Mouse (Mus musculus) ES-E14 (cell line): ENCODE measurements at regions not wholly inside any gene's neighbourhood (a gene's known extent, or its start where the extent isn't known, plus 50 kb on each side); places are given as distances from the start of the nearest gene placed in this dataset.

Experiments
- DNase-seq: peaks from one replicate; pipeline ENCODE4 v3.0.0-alpha.2; 2013; ENCODE audit warnings: low read depth, low spot score
- H3K27ac ChIP-seq: 2 replicates; pipeline ENCODE4 v1.5.1; 2012; ENCODE audit warnings: low read depth, mild to moderate bottlenecking, low read length, moderate library complexity, mixed read lengths; ENCODE audit not compliant: poor library complexity, insufficient read depth, severe bottlenecking
- H3K36me3 ChIP-seq: 2 replicates; pipeline ENCODE4 v1.6.1; 2012; ENCODE audit warnings: mild to moderate bottlenecking, low read length, moderate library complexity, mixed read lengths; ENCODE audit not compliant: control insufficient read depth, poor library complexity, insufficient read depth, severe bottlenecking
- H3K4me1 ChIP-seq, 2 experiments: fragments of 150-350 bp in 1 of 2; sonication (generic) in 1 of 2; 2 replicates each; pipeline ENCODE4 v1.6.1; 2012; ENCODE audit warnings: low read length in 2 of 2, mild to moderate bottlenecking in 1 of 2, mixed read lengths in 1 of 2; ENCODE audit not compliant: control insufficient read depth in 2 of 2, insufficient read depth in 2 of 2, poor library complexity in 1 of 2
- H3K4me3 ChIP-seq, 2 experiments: fragments of 150-350 bp in 1 of 2; sonication (generic) in 1 of 2; 2 replicates each; pipeline ENCODE4 v1.5.1; 2012; ENCODE audit warnings: low read length in 2 of 2, low read depth in 1 of 2, mild to moderate bottlenecking in 1 of 2, mixed read lengths in 1 of 2; ENCODE audit not compliant: insufficient read depth in 1 of 2, poor library complexity in 1 of 2, severe bottlenecking in 1 of 2
- H3K9ac ChIP-seq: 2 replicates; pipeline ENCODE4 v1.6.1; 2012; ENCODE audit warnings: low read depth, mild to moderate bottlenecking, low read length, mixed read lengths; ENCODE audit not compliant: poor library complexity, insufficient read depth, severe bottlenecking
- H3K9me3 ChIP-seq: fragments of 150-350 bp; sonication (generic); 2 replicates; pipeline ENCODE4 v1.6.1; 2012; ENCODE audit warnings: low read depth, mild to moderate bottlenecking, low read length; ENCODE audit not compliant: control insufficient read depth, insufficient read depth
- CHD2 ChIP-seq: IDR thresholded peaks from 2 replicates; pipeline ENCODE4 v1.6.1; 2014; ENCODE audit warnings: mild to moderate bottlenecking, low read depth, low read length, inconsistent platforms
- HCFC1 ChIP-seq: IDR thresholded peaks from 2 replicates; pipeline ENCODE4 v1.6.1; 2012; ENCODE audit warnings: low read length, inconsistent platforms, borderline replicate concordance; ENCODE audit not compliant: insufficient read depth
- MAFK ChIP-seq: IDR thresholded peaks from 2 replicates; pipeline ENCODE4 v1.6.1; 2014; ENCODE audit warnings: mild to moderate bottlenecking, low read depth, low read length, inconsistent platforms; ENCODE audit not compliant: insufficient read depth
- ZC3H11A ChIP-seq: IDR thresholded peaks from 2 replicates; pipeline ENCODE4 v1.6.1; 2012; ENCODE audit warnings: low read depth, mild to moderate bottlenecking, inconsistent platforms, low read length, borderline replicate concordance
- ZNF384 ChIP-seq: IDR thresholded peaks from 2 replicates; pipeline ENCODE4 v1.6.1; 2012; ENCODE audit warnings: low read depth, low read length, inconsistent platforms
- in situ Hi-C, 2 experiments: fragments of 600-800 bp; cut with MboI; formaldehyde crosslinking; loops; one replicate each; pipeline ENCODE4 v1.15.1; 2025; ENCODE audit warnings: low sequenced_read_pairs in 2 of 2, inconsistent platforms in 1 of 2; ENCODE audit not compliant: unreplicated experiment in 2 of 2

- TF ChIP-seq ZC3H11A, result no peak
- no peak for TF ChIP-seq ZNF384
- TF ChIP-seq CHD2, result no peak
- TF ChIP-seq HCFC1, result no peak
- no peak for TF ChIP-seq MAFK
Observed at GRCm38 (mm10) chr10:117522906-117523829, 106.1 kb upstream of the Cpm start.

GRCm38 (mm10) chr10:117522373-117522772 is 106.9 kb upstream of the Cpm start:
- in situ Hi-C loops, result no loop called here
- no peaks in the 10 kb centered on the region for H3K36me3 ChIP-seq
- H3K4me1 ChIP-seq, result peaks cover 0 to 4% of the 10 kb centered on the region in 2 experiments; a peak in 2 of 4 replicates
- DNase-seq, result no peak
- no peak overlapping the region for H3K27ac ChIP-seq
- H3K9ac ChIP-seq, result no peak overlapping the region
- H3K4me3 ChIP-seq, result no peak overlapping the region
- H3K9me3 ChIP-seq, result no peaks in the 10 kb centered on the region
- TF ChIP-seq ZC3H11A, result no peak

More at GRCm38 (mm10) chr10:117522906-117523829, 106.1 kb upstream of the Cpm start:
- Histone ChIP-seq H3K27ac (no peak overlapping the region), H3K9ac (no peak overlapping the region), H3K36me3 (no peaks in the 10 kb centered on the region), H3K4me1 (peaks cover 0 to 4% of the 10 kb centered on the region in 2 experiments; a peak in 2 of 4 replicates), H3K9me3 (no peaks in the 10 kb centered on the region), H3K4me3 (no peak overlapping the region)
- no peak for DNase-seq
- in situ Hi-C loops, result no loop called here

GRCm38 (mm10) chr10:117521315-117522270 is 107.7 kb upstream of the Cpm start:
- H3K27ac ChIP-seq, result no peak overlapping the region
- in situ Hi-C loops, result no loop called here
- no peak overlapping the region for H3K4me3 ChIP-seq
- H3K9me3 ChIP-seq, result no peaks in the 10 kb centered on the region
- peaks cover 0 to 4% of the 10 kb centered on the region in 2 experiments; a peak in 2 of 4 replicates for H3K4me1 ChIP-seq
- DNase-seq, result no peak
- H3K36me3 ChIP-seq, result no peaks in the 10 kb centered on the region
- TF ChIP-seq ZNF384 (no peak), MAFK (no peak), ZC3H11A (no peak), CHD2 (no peak), HCFC1 (no peak)
- H3K9ac ChIP-seq, result no peak overlapping the region

- no peaks in the 10 kb centered on the region for H3K36me3 ChIP-seq
- peaks cover 0 to 4% of the 10 kb centered on the region in 2 experiments; a peak in 2 of 4 replicates for H3K4me1 ChIP-seq
- no peak overlapping the region for H3K4me3 ChIP-seq
- no peak for DNase-seq
- TF ChIP-seq ZNF384 (no peak), ZC3H11A (no peak), MAFK (no peak), CHD2 (no peak), HCFC1 (no peak)
- H3K9me3 ChIP-seq, result no peaks in the 10 kb centered on the region
- in situ Hi-C loops, result no loop called here
- no peak overlapping the region for H3K9ac ChIP-seq
- no peak overlapping the region for H3K27ac ChIP-seq
Observed at GRCm38 (mm10) chr10:117520536-117521314, 108.6 kb upstream of the Cpm start.
